Mouse (Mus musculus): ENCODE measurements around the gene Tacr3. TPM values are rescaled to one million over a fixed set of nuclear protein-coding genes. Genes with fewer than 3 reads are reported as not detected.

Gene Tacr3
- 1 to 10 TPM; 1.5 to 2.0 TPM for total RNA-seq (2021)

DNA sequence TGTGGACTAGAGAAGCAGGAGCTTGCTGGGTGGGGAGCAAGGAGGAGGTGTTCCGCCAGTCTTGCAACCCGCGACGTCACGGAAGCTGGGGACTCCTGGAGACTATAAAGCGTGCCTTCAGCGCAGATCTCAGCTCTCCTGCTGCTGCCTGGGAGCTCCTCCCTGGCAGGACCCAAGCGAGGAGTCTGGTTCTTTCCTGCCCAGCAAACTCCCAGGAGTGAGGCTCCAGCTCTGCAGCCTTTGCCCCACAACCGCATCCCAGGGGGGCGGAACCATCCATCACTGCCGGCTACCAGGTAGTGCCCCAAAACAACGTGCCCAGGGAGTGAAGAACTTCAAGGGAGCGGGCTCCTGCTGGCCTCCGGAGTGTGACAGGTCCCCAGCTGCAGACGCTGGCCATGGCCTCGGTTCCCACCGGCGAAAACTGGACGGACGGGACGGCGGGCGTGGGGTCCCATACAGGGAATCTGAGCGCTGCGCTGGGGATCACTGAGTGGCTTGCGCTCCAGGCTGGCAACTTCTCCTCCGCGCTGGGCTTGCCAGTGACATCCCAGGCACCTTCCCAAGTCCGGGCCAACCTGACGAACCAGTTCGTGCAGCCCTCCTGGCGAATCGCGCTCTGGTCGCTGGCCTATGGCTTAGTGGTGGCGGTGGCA lies at the start of gene Tacr3:
Tacr3 (plus strand) TSS at position 133 of the 656 bp plus-strand sequence.
- peak; percentile 5 to 7 for DNase-seq (ENCODE audit: low spot score in 2 of 2)
- intact Hi-C loops (cut with DNase I): no loop called here

DNA sequence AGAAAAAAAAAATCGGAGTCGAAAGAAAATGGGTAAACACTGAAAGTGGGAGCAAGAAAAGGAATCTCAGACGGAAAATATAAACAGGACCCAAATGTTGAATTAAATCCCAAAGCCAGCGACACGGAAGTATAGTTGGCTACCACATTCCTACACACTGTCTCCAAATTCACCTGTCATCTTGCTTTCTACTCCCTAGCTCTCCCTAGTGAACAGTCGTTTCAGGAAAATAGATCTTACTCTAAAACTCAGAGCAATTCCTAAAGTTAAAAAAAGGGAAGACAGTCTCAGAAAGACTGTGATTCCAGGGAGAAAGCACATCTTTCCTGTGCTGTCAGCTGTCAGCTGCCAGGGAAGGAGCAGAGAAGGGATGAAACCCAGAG lies 324 bp upstream of the Tacr3 start:
- intact Hi-C loops (cut with DNase I): no loop called here

DNA sequence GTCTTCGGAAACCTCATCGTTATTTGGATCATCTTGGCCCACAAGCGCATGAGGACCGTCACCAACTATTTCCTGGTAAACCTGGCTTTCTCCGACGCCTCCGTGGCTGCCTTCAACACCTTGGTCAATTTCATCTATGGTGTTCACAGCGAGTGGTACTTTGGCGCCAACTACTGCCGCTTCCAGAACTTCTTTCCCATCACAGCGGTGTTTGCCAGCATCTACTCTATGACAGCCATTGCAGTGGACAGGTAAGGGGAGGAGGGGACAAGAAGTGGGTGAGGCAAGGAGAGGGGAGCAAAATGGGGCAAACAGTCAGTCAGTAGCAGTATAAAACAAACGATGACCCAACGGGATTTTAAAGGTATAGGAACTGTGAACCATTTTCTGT lies 719 bp downstream of the Tacr3 start:
- intact Hi-C loops (cut with DNase I): no loop called here
- DNase-seq (ENCODE audit: low spot score in 2 of 2): no peak

More for the DNA sequence above, 324 bp upstream of the Tacr3 start:
- DNase-seq (ENCODE audit: low spot score in 2 of 2): no peak

DNA sequence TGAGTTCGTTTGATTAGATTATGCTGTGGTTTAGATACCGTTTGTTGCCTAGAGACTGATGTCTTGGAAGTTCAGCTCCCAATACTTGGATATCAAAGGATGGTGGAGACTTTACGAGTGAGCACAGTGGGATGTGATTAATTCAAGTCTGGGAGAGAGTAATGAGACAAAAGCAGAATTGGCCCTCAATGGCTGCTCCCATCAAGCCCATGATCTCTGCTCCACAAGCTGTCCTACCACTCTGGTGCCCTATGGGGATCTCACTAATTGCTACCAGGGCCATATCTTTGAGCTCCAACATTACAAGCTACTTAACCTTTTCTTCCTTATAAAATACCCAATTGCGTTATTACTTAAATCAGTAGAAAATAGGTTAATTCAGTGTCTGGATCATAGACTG lies 22.5 kb downstream of the Tacr3 start:
- intact Hi-C loops (cut with DNase I): no loop called here
- no peak for DNase-seq (ENCODE audit: low spot score in 2 of 2)

DNA sequence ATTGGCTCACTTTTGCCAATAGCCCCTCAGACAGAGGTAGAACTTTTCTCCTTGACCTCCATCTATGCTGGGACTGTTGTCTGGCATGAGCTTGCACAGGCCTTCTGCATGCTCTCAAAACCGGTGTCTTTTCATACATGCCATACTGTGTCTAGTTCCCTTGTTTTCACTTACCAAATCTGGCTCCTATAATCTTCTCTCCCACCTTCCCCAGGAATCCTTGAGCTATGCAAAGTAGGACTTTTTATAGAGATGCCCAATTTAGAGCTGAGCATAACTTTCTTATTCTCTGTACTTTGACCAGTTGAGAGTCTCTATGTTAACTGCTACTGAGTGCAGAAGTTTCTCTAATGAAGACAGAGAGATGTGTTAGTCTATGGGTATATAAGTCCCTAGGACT lies 48.9 kb downstream of the Tacr3 start:
- intact Hi-C loops (cut with DNase I): no loop called here
- no peak for DNase-seq (ENCODE audit: low spot score in 2 of 2)

DNA sequence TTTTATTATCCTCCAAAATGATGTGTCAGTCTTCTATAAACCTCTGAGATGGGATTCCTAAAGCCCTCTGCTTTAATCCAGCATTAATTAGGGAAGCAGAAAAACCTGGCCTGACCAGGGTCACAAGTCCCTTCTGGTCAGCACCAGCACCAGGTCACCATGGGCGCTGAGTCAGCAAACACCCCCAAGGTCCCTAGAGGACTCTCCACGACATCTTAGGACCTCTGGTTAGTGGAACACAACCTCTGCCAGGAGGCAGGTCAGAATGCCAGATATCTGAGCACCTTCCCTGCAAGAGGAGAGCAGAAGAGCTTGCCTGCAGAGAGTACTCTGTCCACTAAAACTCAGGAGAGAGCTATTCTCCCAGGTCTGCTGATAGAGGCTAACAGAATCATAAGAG lies 67.0 kb downstream of the Tacr3 start:
- no peak for DNase-seq (ENCODE audit: low spot score in 2 of 2)
- intact Hi-C loops (cut with DNase I): no loop called here

DNA sequence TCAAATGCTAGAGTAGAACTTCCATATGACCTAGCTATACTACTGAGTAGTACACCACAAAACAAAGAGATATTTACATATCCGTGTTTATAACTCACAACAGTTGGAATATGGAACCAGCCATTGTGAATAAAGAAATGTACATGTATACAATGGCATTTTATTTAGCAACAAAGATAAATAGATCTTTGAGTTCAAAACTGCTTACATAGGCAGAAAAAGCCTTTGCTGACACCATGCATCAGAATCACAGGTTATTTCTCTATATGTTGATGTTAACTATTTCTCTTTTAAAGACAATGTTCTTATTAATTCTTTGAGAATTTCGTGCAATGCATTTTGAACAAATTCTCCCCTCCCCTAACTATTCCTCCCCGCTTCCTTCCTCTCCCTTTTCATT lies 80.1 kb downstream of the Tacr3 start:
- no peak for DNase-seq (ENCODE audit: low spot score in 2 of 2)
- intact Hi-C loops (cut with DNase I): no loop called here

DNA sequence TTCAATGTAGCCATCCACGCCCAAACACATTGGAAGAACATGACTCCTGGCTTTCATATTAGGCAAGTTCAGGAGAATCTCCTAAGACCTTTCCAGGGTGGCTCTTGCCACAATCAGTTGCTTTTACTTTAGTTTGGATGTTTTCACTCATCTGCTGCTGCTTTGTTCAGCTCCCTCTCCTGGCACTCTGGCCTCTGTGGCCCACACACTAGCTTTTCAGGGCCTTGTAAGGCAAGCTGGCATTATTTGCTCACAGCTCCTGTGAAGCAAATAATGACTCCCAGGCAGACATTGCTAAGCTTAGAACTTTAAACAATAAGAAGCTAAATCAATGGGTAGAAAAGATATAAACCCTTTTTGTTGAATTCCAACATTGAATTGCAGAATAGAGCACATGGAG lies 105.9 kb downstream of the Tacr3 start:
- intact Hi-C loops (cut with DNase I): no loop called here
- DNase-seq (ENCODE audit: low spot score in 2 of 2): no peak

DNA sequence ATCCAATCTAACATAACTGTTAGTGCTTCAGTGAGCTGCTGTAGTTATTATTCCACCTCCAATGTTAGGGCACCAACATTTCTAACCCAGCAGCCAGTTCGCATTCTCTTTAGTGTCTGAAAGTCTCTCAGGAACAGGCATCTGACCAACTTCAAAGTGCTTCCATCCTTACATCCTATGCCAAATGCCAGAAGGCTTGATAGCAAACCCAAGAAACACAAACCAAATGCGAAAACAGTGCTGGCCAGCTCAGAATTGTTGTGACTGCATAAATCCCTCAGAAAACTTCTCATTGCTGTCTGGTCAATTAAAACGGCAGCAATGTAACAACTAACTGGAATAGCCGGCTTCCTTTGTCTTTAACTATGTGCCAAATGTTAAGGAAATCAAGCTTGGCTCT lies 106.7 kb downstream of the Tacr3 start:
- intact Hi-C loops (cut with DNase I): no loop called here
- DNase-seq (ENCODE audit: low spot score in 2 of 2): no peak

DNA sequence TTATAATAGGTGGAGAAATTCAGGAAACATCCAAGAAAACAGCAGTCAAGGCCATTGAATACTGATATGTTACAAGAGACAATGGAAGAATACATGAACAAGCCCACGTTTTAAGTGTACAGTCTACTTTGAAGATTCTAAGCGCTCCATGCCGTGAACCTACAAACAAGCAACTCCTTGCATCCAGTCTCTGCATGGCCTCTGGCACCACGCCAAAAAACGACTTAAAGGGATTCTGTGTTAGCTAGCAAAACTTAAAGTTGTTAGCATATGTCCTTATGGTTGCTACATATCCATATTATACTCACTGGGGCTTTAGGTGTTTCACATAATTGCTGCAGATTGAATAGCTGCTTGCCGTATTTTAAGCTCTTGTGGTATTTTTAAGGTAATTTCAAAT lies 134.7 kb downstream of the Tacr3 start:
- DNase-seq (ENCODE audit: low spot score in 2 of 2): no peak
- intact Hi-C loops (cut with DNase I): no loop called here

DNA sequence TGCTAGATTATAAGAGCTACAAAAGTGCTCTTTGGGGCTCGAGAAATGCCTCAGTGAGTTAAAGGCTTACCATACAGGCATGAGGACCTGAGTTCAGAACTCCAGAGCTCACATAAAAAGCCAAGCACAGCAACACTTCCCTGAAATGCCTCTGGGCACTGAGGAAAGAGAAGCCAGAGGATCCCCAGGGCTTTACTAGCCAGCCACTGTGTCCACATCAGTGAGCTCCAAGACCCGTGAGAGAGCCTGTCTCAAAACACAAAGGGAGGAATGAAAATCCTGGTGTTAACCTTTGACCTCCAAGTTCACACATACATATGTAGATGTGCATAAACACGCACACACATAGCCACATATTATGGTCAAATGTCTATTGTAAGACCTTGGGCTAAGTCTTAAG lies 150.1 kb downstream of the Tacr3 start:
- intact Hi-C loops (cut with DNase I): no loop called here

DNA sequence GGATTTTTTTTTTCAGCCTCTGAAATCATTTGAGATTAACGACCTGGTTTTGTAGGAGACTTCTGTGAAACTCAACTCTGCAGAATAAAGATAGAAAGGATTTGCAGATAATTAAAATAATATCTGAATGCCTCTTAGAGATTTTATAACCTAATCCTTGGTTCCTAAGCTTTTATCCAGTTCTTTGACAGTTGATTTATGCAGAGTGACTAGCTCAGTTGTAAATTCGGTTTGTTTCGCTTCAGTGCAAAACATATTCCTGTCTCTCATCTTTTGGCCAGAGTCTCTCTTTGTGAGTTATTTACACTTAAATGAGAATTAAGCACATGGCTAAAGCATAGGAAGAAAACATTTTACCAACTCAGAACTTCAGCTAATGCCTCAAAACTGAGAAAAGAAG lies 151.3 kb downstream of the Tacr3 start:
- intact Hi-C loops (cut with DNase I): no loop called here
- no peak for DNase-seq (ENCODE audit: low spot score in 2 of 2)

More for the DNA sequence above, 150.1 kb downstream of the Tacr3 start:
- DNase-seq (ENCODE audit: low spot score in 2 of 2): no peak

Data from left cerebral cortex, postnatal 36 days (tissue).